Mouse (Mus musculus) Muller cell, postnatal 12 days (primary cell): Measurements from ENCODE around the gene Qprt.
A peak's percentile ranks its signal among the peaks of the same experiment; 100 is the strongest.

Experiments used
- DNase-seq: peaks from one replicate; pipeline ENCODE4 v3.0.0-alpha.2; 2015; ENCODE audit errors: inconsistent ontology term

Gene Qprt

GRCm38 (mm10) chr7:127133125-127133524 lies 11.1 kb upstream of the Qprt start:
- DNase-seq: no peak

- peak; percentile 52 for DNase-seq
Measured at GRCm38 (mm10) chr7:127129638-127130037, 7.6 kb upstream of the Qprt start.

DNA sequence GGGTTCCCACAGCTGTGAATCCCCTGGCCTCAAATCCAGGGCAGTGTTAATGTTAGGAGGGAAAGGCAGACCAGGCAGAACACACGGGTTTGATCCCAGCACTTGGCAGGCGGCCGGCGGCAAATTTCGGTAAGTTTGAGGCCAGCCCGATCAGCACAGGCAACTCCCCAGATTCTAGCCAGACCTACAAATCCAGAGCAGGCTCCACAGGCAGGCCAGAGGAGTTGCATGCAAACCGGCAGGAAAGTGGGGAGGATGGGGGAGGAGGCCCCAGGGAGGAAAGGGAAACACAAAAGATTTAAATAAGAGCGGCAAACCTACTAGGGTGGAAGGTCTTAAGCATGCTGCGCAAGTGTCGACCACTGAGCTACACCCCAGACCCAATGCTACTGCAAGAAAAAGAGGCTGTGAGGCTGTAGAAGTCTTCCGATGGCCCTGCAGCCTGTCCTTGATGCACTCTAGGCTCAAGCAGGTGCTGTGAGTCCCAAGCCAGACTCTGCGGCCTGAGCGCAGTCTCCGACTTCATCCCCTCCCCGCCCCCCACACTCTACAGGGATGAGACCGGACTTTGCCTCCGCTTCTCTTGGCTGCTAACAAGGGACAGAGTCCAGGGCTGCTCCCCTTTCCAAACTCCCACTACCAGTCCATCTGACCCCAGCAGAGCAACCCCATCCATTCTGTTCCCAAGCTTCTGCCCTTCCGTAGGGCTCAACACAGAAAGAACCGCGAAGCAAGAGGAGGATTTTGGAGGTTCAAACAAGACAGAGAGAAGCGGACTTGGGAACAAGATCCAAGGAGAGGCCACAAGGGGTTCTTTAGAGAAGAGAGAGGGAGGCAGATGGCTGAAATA lies 740 bp downstream of the Qprt start:
- DNase-seq: no peak

DNA sequence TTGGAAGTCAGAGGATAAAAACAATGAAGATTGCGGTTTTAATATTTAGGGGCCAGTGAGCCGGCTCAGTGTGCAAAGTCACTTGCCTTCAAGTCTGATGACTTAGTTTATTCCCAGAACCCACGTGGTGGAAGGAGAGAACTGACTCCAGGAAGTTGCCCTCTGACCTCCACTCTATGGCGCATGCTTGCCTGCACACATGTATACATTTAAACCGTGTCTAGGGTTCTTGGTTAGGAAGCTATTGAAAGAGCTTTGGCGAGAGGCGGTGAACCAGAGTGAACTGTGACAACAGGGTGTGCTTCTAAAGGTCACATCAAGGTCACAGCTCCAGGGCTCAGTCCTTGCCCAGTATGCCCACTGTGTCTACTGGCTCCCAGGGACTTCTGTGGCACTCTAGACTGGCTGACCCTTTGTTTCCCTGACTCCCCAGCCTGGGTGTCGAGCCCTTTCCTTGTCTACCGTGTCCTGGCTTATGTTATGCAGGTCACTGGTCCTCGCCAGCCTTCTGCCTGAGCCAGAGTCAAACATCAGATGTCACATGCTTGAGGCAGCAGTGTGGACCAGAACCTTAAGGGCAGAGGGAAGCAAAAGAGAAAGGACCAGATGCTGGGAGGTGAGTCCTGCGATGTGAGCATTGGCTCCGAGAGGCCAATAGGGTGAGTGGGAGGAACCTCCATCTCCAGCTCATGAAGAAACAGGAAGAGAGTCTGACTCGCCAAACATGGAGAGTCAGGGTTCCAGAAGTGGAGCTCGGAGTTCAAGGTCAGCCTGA lies 3.2 kb downstream of the Qprt start:
- DNase-seq: no peak

DNA sequence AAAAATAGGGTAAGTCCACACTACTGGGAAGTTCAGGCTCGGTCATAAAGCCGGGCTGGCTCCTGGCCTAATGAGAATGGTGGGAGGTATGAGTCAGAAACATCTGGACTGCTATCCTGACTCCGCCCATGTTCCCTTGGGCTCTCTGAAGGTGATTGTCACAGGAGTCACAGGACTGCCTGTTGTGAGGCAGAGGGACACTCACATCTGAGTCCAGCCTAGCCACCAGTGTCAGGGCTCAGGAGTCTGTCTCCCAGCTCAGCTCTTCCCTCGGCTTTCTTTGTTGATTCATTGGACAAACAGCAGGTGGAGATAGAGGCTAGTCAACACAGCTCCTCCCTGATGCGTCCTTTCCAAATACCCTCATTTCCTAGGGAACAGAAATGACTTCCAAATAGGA lies 4.1 kb downstream of the Qprt start:
- peak; percentile 38 for DNase-seq

DNA sequence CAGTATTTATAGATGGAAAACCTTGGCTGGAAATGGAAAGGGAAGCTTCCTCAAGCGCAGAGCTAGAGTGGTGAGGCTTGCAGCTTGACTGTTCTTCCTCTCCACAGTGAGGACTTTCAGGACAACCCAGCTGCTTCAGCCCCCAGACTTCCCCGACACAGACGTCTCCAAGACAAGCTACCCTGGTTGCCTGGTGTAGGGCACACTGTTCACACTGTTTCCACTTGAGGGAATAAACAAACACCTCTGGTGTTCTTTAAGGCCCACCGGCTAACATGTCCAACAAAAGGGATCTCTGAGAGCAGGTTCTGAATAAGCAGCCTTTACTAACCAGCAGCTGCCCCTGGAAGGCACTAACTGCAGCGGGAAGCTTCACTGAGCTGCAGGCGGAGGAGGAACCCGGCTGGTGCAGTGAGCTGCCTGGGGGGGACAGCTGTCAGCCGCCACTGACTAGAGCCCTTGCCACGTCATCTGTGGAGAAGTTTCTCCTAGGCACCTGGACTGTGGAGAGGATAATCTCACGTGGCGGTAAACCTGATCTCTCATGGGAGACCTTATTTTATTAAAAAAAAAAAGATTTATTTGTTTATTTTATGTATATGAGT lies 5.6 kb downstream of the Qprt start:
- DNase-seq: no peak

- DNase-seq: no peak
Measured at GRCm38 (mm10) chr7:127114920-127115319, 7.1 kb downstream of the Qprt start.

- no peak for DNase-seq
Measured at GRCm38 (mm10) chr7:127113614-127114259, 8.3 kb downstream of the Qprt start.

GRCm38 (mm10) chr7:127112921-127113597 lies 9.0 kb downstream of the Qprt start:
- no peak for DNase-seq

GRCm38 (mm10) chr7:127112251-127112841 lies 9.7 kb downstream of the Qprt start:
- no peak for DNase-seq

GRCm38 (mm10) chr7:127111461-127111860 lies 10.6 kb downstream of the Qprt start:
- DNase-seq: no peak

GRCm38 (mm10) chr7:127110239-127111007 lies 11.6 kb downstream of the Qprt start:
- peak; percentile 71 for DNase-seq

DNA sequence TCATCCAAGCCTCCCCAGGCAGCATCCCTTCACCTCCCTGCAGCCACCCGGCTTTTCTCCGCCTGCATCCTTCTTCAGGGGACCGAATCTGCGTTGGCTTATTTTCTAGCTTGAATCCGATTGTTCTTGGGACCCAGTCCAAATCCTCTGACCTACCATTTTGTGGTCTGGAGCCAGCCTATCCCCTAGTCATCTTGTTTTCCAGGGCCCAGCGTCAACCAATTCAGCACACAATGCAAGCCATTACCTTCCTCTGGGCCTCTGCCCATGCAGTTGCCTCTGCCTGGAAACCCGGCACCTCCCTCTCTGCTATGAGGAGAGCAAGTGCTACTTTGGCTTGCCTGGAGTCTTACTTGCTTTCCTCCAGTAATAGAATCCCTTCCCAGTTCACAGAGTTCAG lies 16.5 kb downstream of the Qprt start:
- DNase-seq: no peak

DNA sequence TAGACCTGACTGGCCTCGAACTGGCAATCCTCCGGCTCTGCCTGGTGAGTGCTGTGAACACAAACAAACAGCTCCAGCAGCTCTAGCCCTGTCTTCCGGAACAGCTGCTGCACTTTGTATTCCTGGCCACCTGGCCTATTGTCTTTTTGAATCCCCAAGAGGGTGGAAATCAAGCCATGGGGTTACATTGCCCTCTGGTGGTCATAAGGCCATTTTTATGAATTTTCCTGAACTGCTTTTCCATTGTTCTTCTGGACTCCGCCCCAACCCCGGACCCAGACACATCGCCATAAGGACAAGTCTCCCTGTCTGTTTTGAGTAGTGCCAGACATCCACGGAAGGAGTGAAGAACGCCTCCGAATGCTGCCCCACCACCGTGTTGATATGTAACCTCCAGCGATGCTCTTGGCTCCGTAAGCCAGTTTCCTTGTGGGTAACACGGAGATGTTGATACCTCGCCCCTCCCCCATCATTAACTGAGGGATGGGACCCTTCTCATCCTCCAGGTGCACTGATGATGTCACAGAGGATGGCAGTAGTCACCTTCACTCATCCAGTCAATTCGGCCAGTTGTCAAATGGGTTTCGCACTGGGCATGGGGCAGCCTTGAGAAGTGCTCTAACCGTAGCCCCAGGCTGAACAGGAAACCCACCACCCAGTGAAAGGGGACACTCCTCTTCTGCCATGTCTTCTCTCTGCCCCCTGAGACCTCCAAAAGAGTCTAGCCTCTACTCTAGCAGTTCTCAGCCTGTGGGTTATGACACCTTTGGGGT lies 17.3 kb downstream of the Qprt start:
- DNase-seq: peak; percentile 85

DNA sequence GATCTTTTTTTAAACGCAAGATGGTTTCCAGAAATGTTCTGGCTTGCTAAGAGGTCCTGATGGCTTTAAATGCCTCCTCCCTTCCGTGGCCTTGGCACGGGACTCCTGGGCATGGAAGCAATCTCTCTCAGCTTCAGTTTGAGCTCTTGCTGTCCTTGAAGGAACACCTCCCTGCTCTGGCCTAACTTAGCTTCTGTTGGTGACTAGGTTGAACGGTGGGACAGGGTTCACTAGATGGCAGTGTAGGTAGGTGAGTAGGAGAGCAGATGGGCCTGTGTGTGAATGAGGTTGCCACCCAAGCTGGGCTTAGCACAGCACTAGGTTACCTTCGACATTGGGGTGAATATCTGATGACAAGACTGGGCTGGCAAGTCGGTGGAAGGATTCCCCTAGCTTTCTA lies 18.1 kb downstream of the Qprt start:
- no peak for DNase-seq

GRCm38 (mm10) chr7:127102148-127102547 lies 19.9 kb downstream of the Qprt start:
- no peak for DNase-seq

- no peak for DNase-seq
Measured at GRCm38 (mm10) chr7:127101451-127102016, 20.5 kb downstream of the Qprt start.

- DNase-seq: no peak
Measured at GRCm38 (mm10) chr7:127099528-127099927, 22.5 kb downstream of the Qprt start.

DNA sequence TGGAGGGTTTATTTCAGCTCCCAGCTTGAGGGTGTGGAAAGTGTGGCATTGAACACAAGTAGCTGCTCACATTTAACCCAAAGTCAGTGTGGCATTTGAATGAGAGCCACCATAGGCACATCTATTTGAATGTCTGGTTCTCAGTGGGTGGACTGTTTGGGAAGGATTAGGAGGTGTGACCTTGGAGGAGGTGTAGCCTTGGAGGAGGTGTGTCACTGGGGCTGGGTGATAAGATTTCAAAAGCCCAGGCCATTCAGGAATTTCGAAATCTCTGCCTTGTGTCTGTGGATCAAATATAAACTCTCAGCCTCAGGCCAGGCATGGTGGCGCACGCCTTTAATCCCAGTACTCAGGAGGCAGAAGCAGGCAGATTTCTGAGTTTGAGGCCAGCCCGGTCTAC lies 23.1 kb downstream of the Qprt start:
- no peak for DNase-seq
